Mouse (Mus musculus) spleen, adult 2 months (tissue): ENCODE measurements around the gene Mrrf.

Experiments used
- CTCF ChIP-seq: fragments of 200-500 bp; IDR thresholded peaks from 2 replicates; pipeline ENCODE4 v1.5.1; 2011; ENCODE audit warnings: mild to moderate bottlenecking, inconsistent platforms; ENCODE audit not compliant: insufficient read depth, insufficient read length, insufficient replicate concordance; ENCODE audit errors: extremely low read depth
- POLR2A ChIP-seq: fragments of 200-500 bp; IDR thresholded peaks from 2 replicates; pipeline ENCODE4 v1.6.1; 2011; ENCODE audit warnings: low read depth, low read length, inconsistent platforms

DNA sequence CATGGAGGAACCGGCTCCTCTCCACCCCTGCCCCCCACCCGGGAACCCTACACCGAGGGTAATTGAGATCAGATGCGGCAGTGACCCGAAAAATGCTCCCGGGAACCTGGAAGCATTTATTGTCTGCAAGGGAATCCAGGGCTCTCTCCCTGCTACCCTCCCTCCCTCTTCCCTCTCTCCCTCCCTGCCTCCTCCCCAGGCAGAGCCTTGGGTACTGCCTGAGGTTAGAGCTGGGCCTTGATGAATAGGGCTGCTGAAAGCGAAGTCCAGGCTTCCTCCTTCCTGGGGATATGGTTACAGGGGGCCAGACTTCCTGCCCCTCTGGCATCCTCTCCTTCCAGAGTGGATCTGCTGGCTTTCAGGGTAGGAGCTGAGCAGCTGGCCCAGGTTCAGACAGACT, 75.6 kb downstream of the Mrrf start:
- TF ChIP-seq CTCF, result no peak
- no peak for TF ChIP-seq POLR2A
